Mouse (Mus musculus): ENCODE results near the gene Ankrd28. TPM values are rescaled to one million over a fixed set of nuclear protein-coding genes. Genes with fewer than 3 reads are reported as not detected.

Gene Ankrd28
- polyA plus RNA-seq, 1 experiment from 2014 or later: 10.2 TPM

DNA sequence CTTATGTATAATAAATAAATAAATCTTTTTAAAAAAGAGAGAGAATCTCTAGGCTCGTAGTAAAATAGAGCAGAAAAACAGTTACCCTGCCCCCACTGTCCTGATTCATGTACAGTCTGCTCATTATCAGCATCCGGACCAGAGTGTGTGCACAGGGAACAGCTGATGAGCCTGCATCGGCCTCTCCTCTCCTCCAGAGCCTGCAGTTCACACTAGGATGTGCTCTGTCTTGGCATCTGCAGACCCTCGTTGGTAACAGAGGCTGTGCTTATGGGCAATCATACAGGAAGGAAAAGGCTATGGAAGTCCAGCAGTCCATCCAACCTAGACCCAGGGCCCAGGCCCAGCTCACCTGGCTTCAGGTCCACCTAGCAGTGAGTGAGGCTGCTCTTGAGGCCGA lies 178.3 kb downstream of the Ankrd28 start:
- H3K27ac ChIP-seq (replicated peaks; ENCODE audit: low read depth, low read length): no peak overlapping the region
- H3K4me3 ChIP-seq (ENCODE audit: low read depth, low read length): no peak overlapping the region
- 73% methylated on average over 5 of the region's 5 CpGs for WGBS
- ATAC-seq (ENCODE audit: insufficient number of reproducible peaks, low FRiP score, low TSS enrichment, low read depth) (no peak), DNase-seq (ENCODE audit: low spot score) (peak; percentile 19)
- no peaks in the 10 kb centered on the region for H3K9me3 ChIP-seq (ENCODE audit: control insufficient read depth, low read length)
- no peak overlapping the region for H3K9ac ChIP-seq (ENCODE audit: low read length)
- H3K4me2 ChIP-seq (ENCODE audit: low read depth, severe bottlenecking): no peak overlapping the region
- H3K4me1 ChIP-seq (ENCODE audit: control insufficient read depth, insufficient read depth, low read length): no peaks in the 10 kb centered on the region
- no peaks in the 10 kb centered on the region for H3K27me3 ChIP-seq (ENCODE audit: control insufficient read depth, insufficient read depth, low read length)
- no peaks in the 10 kb centered on the region for H3K36me3 ChIP-seq (ENCODE audit: control insufficient read depth, insufficient read depth, low read length)

DNA sequence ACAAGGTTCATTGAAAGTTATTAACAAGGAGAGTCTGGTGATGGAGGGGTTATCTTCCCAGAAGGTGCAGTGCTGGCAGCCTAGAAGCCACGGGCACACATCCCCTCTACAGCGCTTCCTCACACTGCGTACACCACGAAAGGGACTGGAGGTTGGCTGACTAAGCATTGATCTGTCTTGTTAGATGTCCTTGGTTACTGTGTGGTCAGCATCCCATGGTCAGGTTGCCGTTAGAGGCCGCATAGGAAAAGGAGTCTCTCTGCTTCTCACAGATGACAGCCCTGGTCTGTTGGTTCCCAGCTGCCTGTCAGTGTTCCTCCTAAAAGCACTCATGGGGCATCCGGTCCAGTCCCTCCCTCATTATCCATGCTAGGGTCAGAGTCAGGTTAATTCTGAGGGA lies 179.2 kb downstream of the Ankrd28 start:
- Histone ChIP-seq H3K4me3 (ENCODE audit: low read depth, low read length) (no peak overlapping the region), H3K4me2 (ENCODE audit: low read depth, severe bottlenecking) (no peak overlapping the region), H3K4me1 (ENCODE audit: control insufficient read depth, insufficient read depth, low read length) (no peaks in the 10 kb centered on the region), H3K9me3 (ENCODE audit: control insufficient read depth, low read length) (no peaks in the 10 kb centered on the region), H3K27ac (replicated peaks; ENCODE audit: low read depth, low read length) (no peak overlapping the region), H3K36me3 (ENCODE audit: control insufficient read depth, insufficient read depth, low read length) (no peaks in the 10 kb centered on the region), H3K9ac (ENCODE audit: low read length) (no peak overlapping the region), H3K27me3 (ENCODE audit: control insufficient read depth, insufficient read depth, low read length) (no peaks in the 10 kb centered on the region)
- ATAC-seq (ENCODE audit: insufficient number of reproducible peaks, low FRiP score, low TSS enrichment, low read depth): no peak
- 84% methylated on average over 7 of the region's 7 CpGs for WGBS
- peak; percentile 18 for DNase-seq (ENCODE audit: low spot score)

DNA sequence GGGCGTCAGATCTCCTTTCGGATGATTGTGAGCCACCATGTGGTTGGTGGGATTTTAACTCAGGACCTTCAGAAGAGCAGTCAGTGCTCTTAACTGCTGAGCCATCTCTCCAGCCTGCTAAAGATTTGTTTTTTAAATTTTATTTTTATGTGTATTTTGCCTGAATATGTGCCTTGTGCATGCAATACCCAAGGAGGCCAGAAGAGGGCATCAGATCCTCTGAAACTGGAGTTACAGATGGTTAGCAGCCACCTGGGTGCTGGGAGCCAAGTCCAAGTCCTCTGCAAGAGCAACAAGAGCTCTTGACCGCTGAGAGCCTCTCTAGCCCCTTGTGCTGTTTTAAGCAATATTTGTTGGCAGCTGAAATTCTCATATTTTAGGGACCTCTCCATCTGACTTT lies 180.1 kb downstream of the Ankrd28 start:
- no peak for ATAC-seq (ENCODE audit: insufficient number of reproducible peaks, low FRiP score, low TSS enrichment, low read depth)
- Histone ChIP-seq H3K4me3 (ENCODE audit: low read depth, low read length) (no peak overlapping the region), H3K9ac (ENCODE audit: low read length) (no peak overlapping the region), H3K4me2 (ENCODE audit: low read depth, severe bottlenecking) (no peak overlapping the region), H3K36me3 (ENCODE audit: control insufficient read depth, insufficient read depth, low read length) (no peaks in the 10 kb centered on the region), H3K9me3 (ENCODE audit: control insufficient read depth, low read length) (no peaks in the 10 kb centered on the region), H3K27ac (replicated peaks; ENCODE audit: low read depth, low read length) (no peak overlapping the region), H3K27me3 (ENCODE audit: control insufficient read depth, insufficient read depth, low read length) (no peaks in the 10 kb centered on the region), H3K4me1 (ENCODE audit: control insufficient read depth, insufficient read depth, low read length) (no peaks in the 10 kb centered on the region)
- WGBS: 98% methylated on average over 3 of the region's 3 CpGs
- peak; percentile 28 for DNase-seq (ENCODE audit: low spot score)

Other genes starting within 250 kb of the Ankrd28 start
- gene Colq, start 239.3 kb downstream of the Ankrd28 start, polyA plus RNA-seq (2014; fragmentation: Nextera tagmentation; extraction: Ambion mirVana): 0.24 and 0.51 TPM in 2 replicates
- 1.0 and 1.6 TPM in 2 replicates for gene Gm49387, start 189.8 kb downstream of the Ankrd28 start, polyA plus RNA-seq (2014; fragmentation: Nextera tagmentation; extraction: Ambion mirVana)
- gene Btd, start 189.6 kb downstream of the Ankrd28 start, polyA plus RNA-seq (2014; fragmentation: Nextera tagmentation; extraction: Ambion mirVana): 18.1 and 18.9 TPM in 2 replicates
- 6.5 and 10.9 TPM in 2 replicates for gene Hacl1, start 189.4 kb downstream of the Ankrd28 start, polyA plus RNA-seq (2014; fragmentation: Nextera tagmentation; extraction: Ambion mirVana)
- not detected in 2 replicates for gene Galnt15, start 198.3 kb upstream of the Ankrd28 start, polyA plus RNA-seq (2014; fragmentation: Nextera tagmentation; extraction: Ambion mirVana)